Mouse (Mus musculus): ENCODE data around the gene Ddo. TPM values are rescaled to one million over a fixed set of nuclear protein-coding genes. Genes with fewer than 3 reads are reported as not detected.

Ddo gene
- not detected for polyA plus RNA-seq (2017; shearing (Covaris generic))

GRCm38 (mm10) chr10:40629656-40630311 is at the start of gene Ddo:
TSS of gene Ddo (plus strand) at chr10:40630011.

GRCm38 (mm10) chr10:40683092-40683867 is 53.5 kb downstream of the Ddo start, which contains the start of gene Mettl24:
TSS of gene Mettl24 (plus strand) at chr10:40683282.

Other genes with a start within 250 kb of the Ddo start
- not detected for gene Slc22a16, start 59.7 kb upstream of the Ddo start, polyA plus RNA-seq (2017; shearing (Covaris generic))
- 0.20 TPM for gene Mettl24, start 53.3 kb downstream of the Ddo start, polyA plus RNA-seq (2017; shearing (Covaris generic))